Mouse (Mus musculus) erythroblast, embryonic 14.5 days (primary cell): Measurements from ENCODE around the gene Pik3c2g. TPM values are rescaled to one million over a fixed set of nuclear protein-coding genes. Genes with fewer than 3 reads are reported as not detected.

Experiments used
- H3K27me3 ChIP-seq: 2 replicates; pipeline ENCODE4 v1.6.1; 2012; ENCODE audit warnings: inconsistent platforms; ENCODE audit not compliant: control insufficient read depth
- H3K36me3 ChIP-seq: 2 replicates; pipeline ENCODE4 v1.6.1; 2012; ENCODE audit warnings: mild to moderate bottlenecking, inconsistent platforms; ENCODE audit not compliant: control insufficient read depth
- H3K4me1 ChIP-seq: 2 replicates; pipeline ENCODE4 v1.6.1; 2012; ENCODE audit warnings: inconsistent platforms; ENCODE audit not compliant: control insufficient read depth
- H3K4me3 ChIP-seq: replicated peaks from 2 replicates; pipeline ENCODE3; 2012; ENCODE audit warnings: moderate library complexity, mild to moderate bottlenecking, inconsistent platforms
- H3K9me3 ChIP-seq: 2 replicates; pipeline ENCODE4 v1.6.1; 2012; ENCODE audit warnings: low read length, inconsistent platforms, mixed read lengths; ENCODE audit not compliant: control insufficient read depth
- GATA1 ChIP-seq: IDR thresholded peaks from 2 replicates; pipeline ENCODE4 v1.6.1; 2012; ENCODE audit warnings: low read length, inconsistent platforms, mixed read lengths
- TAL1 ChIP-seq: IDR thresholded peaks from 3 replicates; pipeline ENCODE4 v1.6.1; 2012; ENCODE audit warnings: low read length, inconsistent platforms, mixed read lengths
- polyA plus RNA-seq: library from polyadenylated mRNA; stranded (reverse); fragments of >175 nt; gene quantifications from 2 replicates; pipeline ENCODE4 v1.2.3, GENCODE M21; 2012

Pik3c2g gene
- polyA plus RNA-seq, 1 experiment: not detected

DNA sequence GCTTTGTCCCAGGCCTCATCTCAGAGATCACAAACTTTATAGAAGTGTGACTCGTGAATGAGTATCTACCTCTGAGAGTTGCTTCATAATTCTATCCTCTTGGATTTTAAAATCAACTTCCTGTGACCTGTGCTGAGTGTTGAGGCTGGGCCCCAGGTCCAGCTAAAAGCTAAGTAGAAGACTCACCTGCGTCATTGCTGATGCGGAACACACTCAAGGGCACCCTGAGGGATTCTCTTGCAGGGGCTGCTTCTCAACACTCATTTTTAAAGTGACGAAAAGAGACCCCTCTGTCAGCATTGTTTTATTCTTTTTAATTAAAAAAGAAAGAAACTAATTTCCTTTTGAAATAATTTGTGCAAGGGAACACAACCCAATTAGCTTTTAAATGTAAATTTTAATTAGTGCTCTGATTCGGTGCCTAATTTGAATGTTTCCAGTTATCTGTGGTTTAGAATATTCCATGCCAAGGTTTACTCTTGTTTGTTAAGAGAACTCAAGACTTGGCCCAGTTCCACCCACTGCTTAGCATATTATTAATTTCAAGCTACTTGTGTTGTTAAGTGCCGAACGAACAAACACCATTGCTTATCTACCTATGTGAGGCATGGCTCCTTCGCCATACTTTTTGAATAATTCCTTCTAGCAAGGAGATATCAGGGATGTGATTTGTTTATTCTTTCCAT, 212.7 kb downstream of the Pik3c2g start:
- Histone ChIP-seq H3K36me3 (no peaks in the 10 kb centered on the region), H3K4me3 (no peak overlapping the region), H3K27me3 (no peaks in the 10 kb centered on the region), H3K4me1 (no peaks in the 10 kb centered on the region), H3K9me3 (peaks cover 12% of the 10 kb centered on the region; the same call in 1 of the 2 replicates)
- TF ChIP-seq GATA1 (no peak), TAL1 (no peak)

DNA sequence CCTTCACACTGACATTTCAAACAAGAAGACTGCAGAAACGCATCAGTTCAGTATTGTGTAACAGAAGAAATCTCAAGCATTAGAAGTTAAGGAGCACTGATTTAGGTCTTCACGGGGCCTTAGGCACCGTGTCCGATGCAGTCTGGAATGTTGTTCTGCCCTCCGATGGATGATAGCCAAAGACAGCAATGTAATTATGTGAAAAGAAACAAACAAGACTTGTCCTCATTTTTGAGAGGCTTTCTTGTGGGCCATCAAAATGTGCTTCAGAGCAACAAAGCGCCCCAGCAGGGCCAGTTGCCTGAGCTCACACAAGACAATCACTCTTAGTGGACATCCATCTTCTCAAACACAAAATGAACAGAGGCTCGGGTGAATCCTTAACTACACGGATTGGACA, 234.9 kb downstream of the Pik3c2g start:
- Histone ChIP-seq H3K36me3 (no peaks in the 10 kb centered on the region), H3K9me3 (peaks cover 18% of the 10 kb centered on the region), H3K4me3 (no peak overlapping the region), H3K27me3 (no peaks in the 10 kb centered on the region), H3K4me1 (no peaks in the 10 kb centered on the region)
- no peak for TF ChIP-seq GATA1
- no peak for TF ChIP-seq TAL1

DNA sequence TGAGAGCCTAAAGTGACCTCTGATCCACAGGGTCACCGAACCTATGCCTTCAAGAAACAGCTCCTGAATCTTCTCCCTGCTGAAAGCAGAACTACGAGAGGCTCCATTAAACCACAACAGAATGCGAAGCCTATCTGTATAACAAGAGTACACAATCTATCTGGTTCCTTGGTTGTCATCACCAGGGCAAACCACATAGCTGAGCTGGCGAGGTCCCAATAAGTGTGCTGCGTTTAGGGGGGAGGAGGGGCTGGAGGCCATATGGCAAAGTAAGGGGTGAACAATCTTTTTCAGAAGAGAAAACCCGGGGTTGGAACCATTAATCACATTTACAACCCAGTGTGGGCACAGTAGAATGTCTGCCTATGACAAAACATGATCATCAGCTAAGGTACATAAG, 251.2 kb downstream of the Pik3c2g start:
- Histone ChIP-seq H3K4me1 (no peaks in the 10 kb centered on the region), H3K36me3 (no peaks in the 10 kb centered on the region), H3K4me3 (no peak overlapping the region), H3K27me3 (no peaks in the 10 kb centered on the region), H3K9me3 (peaks cover 34% of the 10 kb centered on the region)
- no peak for TF ChIP-seq GATA1
- no peak for TF ChIP-seq TAL1

DNA sequence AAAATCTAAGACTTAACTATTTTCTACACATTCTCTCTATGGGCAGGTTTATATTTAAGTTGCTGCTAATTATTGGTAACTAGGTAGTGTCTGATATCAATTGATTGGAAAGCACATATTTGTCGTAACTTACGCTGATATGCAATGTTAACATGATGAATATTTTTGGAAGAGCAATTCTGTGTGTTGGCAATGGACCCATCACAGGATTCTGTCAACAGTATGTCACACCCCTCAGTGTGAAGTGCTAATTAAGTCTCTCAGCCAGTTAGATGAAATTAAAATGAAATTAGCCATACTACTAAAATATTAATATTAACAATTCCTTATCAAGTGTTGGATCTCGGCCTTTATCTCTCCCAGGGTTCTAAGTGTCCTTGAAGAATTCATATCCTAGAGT, 251.7 kb downstream of the Pik3c2g start:
- H3K4me3 ChIP-seq: no peak overlapping the region
- no peaks in the 10 kb centered on the region for H3K4me1 ChIP-seq
- TF ChIP-seq GATA1 (no peak), TAL1 (no peak)
- H3K36me3 ChIP-seq: no peaks in the 10 kb centered on the region
- H3K9me3 ChIP-seq: peaks cover 31% of the 10 kb centered on the region
- H3K27me3 ChIP-seq: no peaks in the 10 kb centered on the region

DNA sequence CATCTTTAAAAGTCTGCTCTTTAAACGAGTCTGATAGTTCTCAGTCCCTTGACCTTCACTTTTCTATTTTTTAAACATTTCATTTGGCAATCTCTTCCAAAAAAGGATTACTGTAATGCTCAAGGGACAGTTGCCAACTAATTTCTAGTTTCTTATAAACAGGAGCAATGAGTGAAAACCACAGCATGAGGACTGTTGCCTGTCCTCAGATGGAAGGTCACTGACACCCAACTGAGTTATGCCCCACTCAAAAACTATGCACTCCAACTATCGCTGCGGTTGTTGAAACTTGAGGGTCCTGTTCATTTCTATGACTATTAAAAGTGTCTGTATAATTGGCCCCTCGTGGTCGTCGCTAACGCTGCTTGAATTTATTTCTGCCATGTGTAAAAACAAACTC, 252.9 kb downstream of the Pik3c2g start:
- Histone ChIP-seq H3K4me1 (no peaks in the 10 kb centered on the region), H3K4me3 (no peak overlapping the region), H3K36me3 (no peaks in the 10 kb centered on the region), H3K27me3 (no peaks in the 10 kb centered on the region), H3K9me3 (peaks cover 25% of the 10 kb centered on the region)
- TF ChIP-seq TAL1 (no peak), GATA1 (no peak)

DNA sequence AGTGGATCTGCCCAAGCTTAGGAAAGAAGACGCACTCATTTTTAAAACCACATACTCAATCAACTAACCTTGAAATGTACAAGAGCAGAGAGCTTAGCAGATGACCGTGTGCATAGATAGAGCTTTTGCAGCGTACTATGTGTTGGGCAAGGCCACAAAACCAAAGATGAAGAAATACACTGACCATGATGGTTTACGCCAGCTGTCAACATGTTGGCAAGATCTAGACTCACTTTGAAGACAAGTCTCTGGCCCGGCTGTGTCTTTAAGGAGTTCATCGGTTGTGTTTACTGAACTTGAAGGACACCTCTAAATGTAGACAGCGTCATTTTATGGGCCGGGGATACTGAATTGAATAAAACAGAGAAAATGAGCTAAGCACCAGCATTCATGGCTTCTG, 254.3 kb downstream of the Pik3c2g start:
- no peak overlapping the region for H3K4me3 ChIP-seq

DNA sequence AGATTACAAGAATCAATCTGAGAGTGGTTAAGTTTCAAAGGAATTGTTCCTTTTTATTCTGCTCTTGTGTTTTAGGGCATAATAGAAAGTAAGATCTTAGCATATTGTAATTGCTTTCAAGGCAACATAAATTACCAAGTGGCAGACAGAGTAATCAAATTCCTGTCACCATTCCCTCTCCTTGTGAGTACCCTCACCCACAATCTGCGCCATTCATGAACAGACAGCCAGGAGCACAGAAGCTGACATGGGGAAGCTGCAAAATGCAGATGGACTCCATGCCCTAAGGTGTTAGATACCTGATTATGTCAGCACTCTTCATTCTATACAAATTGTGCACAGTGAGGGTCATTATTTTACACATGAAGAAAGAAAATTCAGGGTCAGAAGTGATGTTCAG, 255.6 kb downstream of the Pik3c2g start:
- H3K9me3 ChIP-seq: peaks cover 20% of the 10 kb centered on the region
- H3K27me3 ChIP-seq: no peaks in the 10 kb centered on the region
- no peaks in the 10 kb centered on the region for H3K4me1 ChIP-seq
- TF ChIP-seq GATA1 (no peak), TAL1 (no peak)
- no peaks in the 10 kb centered on the region for H3K36me3 ChIP-seq
- no peak overlapping the region for H3K4me3 ChIP-seq

More for the DNA sequence above, 254.3 kb downstream of the Pik3c2g start:
- Histone ChIP-seq H3K36me3 (no peaks in the 10 kb centered on the region), H3K9me3 (peaks cover 20% of the 10 kb centered on the region), H3K27me3 (no peaks in the 10 kb centered on the region), H3K4me1 (no peaks in the 10 kb centered on the region)
- TF ChIP-seq TAL1 (no peak), GATA1 (no peak)

DNA sequence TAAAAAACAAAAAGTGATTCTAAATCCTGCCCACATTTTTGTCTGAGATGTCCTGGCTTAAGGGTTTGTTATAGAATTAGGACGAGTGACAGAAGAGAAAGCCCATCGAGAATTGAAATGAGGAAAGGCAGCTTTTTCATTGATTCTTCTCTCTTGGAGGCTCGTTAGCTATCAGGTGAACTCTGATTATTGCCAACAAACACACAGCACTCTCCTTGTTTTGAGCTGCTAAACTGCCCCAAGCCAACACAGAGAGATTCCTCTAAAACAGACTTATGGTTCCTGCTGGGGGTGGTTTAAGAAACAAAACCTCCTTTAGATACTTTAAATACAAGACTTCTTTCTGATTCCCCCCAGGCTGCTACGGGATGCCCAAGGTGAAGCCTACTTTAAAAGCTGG, 256.5 kb downstream of the Pik3c2g start:
- no peaks in the 10 kb centered on the region for H3K27me3 ChIP-seq
- no peaks in the 10 kb centered on the region for H3K36me3 ChIP-seq
- H3K9me3 ChIP-seq: peaks cover 14% of the 10 kb centered on the region
- H3K4me3 ChIP-seq: no peak overlapping the region
- no peak for TF ChIP-seq TAL1
- no peak for TF ChIP-seq GATA1
- no peaks in the 10 kb centered on the region for H3K4me1 ChIP-seq

DNA sequence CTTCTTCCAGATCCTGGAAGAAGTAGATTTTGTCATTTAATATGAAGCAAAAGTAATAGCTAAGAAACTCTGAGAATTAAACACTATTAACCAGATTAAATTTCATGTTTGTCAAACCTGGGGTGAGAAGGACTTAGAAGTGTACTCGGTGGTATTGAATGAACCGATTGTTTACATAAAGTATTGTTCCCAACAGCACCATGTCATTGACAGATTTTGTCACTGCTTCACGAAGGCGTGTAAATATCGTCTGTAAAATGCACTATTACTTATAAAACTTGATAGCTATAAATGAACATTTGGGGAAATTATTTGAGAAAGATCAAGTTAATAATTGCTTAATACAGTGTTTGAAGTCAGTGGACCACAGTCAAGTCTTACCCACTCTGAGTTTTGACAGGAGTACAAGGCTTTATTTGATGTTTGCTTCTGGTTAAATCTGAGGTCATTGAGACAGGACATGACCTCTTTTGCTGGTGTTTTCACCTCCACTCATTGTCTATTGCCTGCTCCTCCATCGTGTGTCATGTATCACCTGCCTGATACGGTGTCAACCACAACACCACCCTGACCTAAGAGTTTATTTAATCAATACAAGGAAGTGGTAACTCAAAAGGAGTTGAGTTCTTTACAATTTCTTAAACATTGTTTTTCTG, 260.0 kb downstream of the Pik3c2g start:
- no peak overlapping the region for H3K4me3 ChIP-seq
- H3K27me3 ChIP-seq: no peaks in the 10 kb centered on the region
- H3K36me3 ChIP-seq: no peaks in the 10 kb centered on the region
- no peaks in the 10 kb centered on the region for H3K4me1 ChIP-seq
- TF ChIP-seq TAL1 (no peak), GATA1 (no peak)
- peaks cover 13% of the 10 kb centered on the region for H3K9me3 ChIP-seq

DNA sequence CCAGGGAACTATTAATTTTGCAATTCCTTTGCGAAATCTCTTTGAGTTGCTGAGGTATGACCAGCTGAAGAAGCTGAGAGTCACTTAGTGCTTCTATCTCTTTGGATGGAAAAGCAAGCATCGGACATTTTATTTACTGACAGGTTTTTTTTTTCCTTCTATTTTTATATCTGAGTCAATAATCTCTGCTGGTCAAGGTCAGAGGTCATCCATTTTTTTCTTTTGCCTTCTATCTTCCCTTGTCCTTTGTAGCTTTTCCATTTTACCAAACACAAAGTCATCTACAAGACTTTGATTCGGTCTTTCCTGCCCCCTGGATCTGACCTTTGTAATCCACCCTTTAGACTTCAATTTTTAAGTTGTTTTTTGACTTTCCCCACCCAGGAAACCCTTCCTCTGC, 262.9 kb downstream of the Pik3c2g start:
- H3K4me3 ChIP-seq: no peak overlapping the region
- no peaks in the 10 kb centered on the region for H3K4me1 ChIP-seq
- H3K9me3 ChIP-seq: peaks cover 29% of the 10 kb centered on the region
- no peaks in the 10 kb centered on the region for H3K27me3 ChIP-seq
- no peaks in the 10 kb centered on the region for H3K36me3 ChIP-seq
- no peak for TF ChIP-seq TAL1
- TF ChIP-seq GATA1: no peak
